Mouse (Mus musculus) frontal cortex, postnatal 36 days (tissue): ENCODE measurements around the gene Sv2c.
"Not testable (repeated sequence)": the region's sequence is repeated elsewhere in the genome, so short reads cannot be mapped to it uniquely, and the experiment has no call there.

Experiments
- DNase-seq, 2 experiments: peaks; one replicate each; pipeline ENCODE4 v3.0.0; 2022; ENCODE audit warnings: low spot score in 2 of 2

Gene Sv2c

DNA sequence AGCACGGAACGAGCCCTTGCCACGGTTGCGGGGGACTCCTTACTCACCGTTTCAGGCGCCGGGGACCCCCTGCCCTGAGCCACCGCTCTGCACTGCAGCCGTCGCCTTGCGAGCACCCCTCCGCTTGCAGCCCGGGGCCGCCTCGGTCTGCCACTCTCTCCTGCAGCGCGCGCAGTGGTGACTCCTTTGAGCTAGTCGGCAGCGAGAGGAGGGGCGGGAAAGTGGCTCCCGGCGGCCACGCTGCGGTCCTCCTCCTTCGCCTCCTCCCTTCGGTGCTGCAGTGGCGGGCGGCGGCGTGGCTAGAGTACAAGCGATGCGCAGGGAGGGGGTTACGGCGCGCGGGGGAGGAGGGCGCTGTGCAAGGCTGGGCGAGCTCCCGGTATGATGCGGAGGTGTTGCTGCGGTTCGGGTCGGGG is at the start of gene Sv2c:
Gene Sv2c, minus strand, starts transcription at position 177 of the 416 bp plus-strand sequence.
- peak; percentile 56 to 66 for DNase-seq

DNA sequence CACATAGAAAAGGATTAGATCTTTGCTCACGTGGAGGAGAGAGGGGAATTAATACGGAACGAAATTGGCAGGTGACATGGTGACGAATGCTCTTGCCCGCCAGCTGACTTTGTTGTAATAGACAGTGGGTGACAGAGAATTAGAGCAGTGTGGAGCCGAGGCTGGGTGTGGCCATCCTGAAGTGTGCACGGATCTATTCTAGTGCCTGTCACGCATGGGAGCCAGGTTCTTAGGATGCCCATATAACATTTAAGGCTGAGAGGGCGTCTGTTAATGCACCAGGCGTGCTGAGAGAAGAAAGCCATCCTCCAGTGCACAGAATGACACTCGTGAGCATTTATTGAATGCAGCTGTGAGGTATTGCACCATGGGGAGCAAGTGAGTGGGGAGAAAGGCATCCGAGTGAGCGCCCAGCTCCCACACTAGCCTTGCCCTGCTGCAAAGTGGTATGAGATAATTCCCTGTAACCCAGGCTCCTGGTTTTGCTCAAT is 48.3 kb upstream of the Sv2c start:
- no peak for DNase-seq

DNA sequence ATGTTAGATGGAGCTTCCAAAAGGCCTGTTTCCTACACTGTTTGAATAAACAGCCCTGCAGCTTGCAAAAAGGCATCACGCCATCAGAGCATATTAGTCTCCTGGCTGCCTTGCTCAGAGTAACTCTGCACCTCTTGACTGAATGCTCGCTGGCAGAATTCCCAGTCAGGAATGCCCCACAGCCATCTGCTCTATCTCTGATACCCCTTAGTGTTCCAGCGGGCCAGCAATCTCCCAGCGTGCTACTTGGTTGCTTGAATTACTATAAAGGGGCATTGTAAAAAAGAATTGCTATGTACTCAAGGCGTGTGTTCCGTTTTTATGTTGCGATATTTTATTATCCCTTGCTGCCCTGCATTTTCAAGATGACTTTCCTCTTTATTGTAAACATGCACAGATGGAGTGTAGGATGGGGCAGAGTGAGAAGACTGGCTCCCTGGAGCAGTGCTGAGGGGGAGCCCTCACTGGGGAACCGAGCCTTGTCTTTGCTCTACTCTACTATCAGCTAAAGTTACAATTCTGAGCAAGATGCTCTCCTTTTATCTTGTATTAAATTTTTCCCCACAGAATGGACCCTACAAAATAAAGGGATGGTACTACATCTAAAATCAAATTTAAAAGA is 43.3 kb upstream of the Sv2c start:
- peak; percentile 59 to 66 for DNase-seq

DNA sequence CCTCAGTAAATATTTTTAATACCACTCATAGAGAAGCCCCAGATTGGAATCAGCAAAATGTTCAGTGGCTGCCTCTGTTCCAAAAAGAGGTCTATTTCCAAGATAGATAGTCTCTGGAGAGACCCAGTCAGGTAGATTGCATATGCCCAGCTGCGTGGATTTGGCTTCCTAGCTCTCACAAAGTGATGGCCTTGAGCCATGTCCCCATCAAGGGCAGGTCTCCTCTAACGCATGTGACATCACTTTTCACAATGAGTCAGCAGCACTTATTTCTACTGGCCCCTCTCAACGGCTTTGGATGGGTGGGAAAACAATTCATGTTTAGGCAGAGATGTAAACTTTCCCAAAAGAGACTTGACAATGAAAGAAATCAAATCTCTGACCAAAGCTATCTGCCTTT is 41.3 kb upstream of the Sv2c start:
- DNase-seq: no peak

DNA sequence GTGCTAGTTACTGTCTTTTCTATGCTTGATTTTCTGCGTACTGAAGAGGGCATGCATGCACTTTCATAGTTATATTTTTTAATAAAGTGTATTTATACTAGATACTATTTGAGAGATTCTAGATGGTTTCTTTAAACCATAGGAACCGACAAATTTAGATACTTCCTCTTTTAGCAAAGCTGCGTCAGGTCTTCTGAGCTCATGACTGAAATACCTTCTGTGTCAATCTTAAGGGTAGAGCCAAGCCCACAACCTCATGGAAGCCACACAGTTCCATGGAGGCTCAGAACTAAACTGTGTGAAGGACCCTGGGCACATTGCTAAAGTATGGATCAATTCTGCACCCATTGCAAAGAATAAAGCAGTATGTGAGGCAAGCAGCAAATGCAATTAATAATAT is 39.9 kb upstream of the Sv2c start:
- DNase-seq: no peak

DNA sequence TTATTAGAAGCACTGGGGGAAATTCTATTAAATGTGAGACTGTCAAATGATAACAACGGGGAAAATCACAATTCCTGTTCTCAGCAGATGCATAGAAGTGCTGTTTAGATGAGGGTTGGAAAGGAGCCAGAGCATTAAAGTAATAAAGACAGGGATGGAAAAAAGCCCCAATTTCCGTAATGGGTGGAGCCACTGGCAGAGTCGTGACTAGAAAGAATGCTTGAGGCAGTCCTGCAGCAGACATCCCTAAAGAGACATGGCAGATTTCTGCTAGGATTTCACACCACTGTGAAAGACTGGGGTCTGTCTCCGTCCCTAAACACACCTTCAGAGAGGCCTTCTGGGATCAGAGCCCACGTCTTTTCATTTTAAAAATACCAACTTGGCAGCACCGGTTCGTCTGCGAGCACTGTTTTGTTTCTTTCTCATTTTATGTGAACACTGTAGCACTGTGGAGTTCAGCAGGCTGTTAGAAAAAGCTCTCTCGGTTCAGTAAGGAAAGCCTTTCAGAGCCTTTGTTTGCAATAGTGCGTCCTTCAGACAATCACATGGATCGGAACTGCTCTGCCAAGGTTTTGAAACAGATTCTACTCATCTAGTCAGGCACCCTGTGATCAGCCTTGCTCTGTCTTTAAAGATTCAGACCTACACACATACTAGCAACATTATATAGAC is 36.8 kb upstream of the Sv2c start:
- peak in 1 of 2 experiments; percentile 8 for DNase-seq

DNA sequence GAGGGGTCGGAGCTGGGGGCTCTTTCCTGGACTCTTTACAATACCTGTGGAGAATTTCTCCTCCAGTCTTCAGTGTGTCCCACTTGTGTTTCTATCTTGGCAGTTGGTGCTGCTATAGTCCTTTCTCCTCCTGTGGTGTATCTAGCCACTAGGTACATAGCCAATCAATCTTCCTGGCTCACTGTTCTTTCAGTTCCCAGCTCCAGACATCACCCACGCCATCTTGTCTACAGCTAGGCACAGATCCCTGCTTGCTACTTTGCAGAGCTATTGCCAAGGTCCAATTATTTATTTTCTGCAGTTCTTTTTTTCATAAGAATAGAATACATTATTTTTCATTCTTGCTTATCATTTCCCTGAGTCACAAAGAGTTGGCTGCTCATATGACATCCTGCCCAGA is 34.2 kb upstream of the Sv2c start:
- no peak for DNase-seq

DNA sequence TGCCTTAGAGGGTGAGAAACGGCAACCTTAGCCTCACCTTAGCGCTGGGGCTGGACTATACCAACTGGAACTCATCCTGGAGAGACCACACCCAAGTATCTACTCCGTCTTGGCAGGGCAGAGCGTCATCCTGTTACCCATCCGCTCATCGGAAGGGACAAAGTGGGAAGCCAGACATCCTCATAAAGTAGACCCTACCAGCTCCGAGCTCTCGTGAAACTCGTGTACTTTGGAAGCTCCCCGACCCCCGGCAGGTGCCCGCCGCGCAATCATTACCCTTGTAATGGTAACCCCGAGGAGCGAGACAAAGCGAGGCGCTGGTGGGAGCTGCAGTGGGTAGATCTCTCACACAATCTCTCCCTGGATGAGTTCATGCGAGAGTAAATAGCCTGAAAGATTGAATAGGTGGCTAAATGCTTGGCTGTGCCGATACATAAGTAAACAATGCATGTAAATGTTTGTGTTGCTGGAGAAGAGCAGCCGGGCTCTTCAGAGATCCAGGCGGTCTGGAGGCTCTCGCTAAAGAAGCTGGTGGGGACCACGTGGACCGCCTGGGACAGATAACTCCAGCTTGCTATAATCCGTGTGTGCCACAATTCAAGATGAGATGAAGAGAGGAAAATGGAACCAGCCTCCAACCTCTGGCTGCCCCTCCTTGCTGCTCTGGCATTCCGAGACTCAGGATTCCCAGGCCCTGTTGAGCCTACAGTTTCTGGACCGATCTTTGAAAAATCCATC is 1.2 kb upstream of the Sv2c start:
- DNase-seq: peak; percentile 10 to 21

DNA sequence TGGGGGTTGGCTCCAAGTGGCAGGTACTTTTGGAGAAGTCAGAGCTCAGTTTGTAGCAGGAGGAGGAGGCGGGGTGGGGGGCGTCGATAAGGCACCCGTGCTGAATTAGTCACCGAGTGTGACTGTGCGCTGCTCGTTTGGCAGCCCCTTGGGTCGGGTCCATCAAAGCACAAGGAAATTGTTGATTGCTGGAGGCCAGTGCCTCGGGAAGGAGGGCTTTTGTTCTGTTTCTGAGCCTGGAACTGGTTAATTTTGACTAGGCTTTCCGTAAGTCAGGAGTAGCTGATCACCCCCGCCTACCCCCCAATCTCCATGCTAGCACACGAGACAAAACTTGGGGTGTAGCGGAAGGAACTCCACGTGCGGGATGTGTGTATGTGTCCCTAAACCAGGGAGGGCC is 456 bp upstream of the Sv2c start:
- DNase-seq: peak; percentile 9 to 31

DNA sequence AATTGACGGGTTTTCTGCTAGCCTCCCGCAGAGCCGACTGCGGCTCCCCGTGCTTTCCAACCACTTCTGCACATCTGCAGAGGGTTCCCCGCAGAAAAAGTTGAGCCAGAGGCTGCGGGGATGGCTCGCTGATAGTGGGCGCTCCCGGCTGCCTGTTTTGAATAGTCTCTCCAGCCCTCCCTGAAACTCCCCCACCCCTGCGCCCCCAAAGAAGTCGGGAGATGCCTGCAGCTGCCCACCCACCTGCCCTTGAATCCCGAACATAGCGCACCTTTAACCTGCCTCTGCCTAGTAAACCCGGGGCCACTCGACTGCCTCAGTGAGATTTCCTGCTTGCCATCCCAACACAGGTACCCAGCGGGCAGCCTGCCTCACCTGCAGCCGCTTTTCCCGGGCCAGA is 466 bp downstream of the Sv2c start:
- DNase-seq: no peak

DNA sequence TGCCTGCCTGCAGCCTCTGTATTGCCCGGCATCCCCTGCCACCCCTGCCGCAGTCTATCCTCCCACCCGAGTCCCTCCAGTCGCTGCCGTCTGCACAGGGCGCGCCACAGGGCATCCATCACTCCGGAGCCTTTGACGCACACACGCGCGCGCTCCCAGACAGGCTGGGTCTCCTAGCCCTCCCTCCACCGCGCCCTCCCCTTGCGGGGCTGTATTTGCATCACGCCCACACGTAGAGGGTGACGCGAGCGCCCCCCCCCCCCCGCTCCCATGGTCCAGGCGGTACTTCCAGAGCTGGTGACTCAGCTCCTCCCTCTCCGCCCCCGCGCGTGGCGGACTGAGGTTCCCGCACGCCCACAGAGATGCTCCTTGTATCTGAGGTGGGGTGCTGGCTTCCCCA is 1.3 kb downstream of the Sv2c start:
- peak; percentile 32 to 60 for DNase-seq

DNA sequence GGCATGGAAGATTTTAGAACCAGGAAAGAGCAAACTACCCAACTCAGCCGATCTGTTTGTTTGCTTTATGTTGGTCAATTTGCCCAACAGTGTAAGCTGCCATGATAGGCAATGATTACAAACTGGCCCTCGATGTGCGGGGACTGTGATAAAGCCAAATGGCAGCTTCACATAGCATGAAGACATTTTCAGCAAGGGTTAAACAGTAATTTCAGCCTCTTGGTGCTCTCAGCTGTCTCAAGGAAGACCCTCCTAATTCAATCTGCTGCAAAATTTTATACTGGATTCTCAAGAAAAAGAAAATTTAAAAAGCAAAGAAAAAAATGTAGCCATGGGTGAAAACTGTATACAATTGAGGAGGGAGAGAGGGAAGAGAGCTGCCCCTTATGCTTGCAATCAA is 3.3 kb downstream of the Sv2c start:
- no peak for DNase-seq

DNA sequence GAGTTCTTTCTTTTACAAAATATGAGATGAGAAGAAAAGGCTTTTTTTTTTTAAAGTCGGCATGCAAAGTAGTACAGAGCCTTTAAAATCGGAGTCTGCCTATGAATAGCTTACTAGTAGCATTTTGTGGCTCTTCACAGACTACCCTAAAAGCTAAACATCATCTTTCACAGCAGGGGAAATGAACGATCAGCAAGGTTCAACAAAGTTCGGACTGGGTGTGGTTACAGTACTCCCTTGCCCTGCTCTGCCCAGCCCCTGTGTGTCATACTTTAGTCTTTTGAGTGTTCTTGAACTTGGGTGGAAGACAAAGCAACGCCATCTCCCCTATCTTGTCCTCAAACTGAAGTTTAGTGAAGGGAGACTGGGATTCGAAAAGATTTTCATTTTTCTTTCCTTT is 5.7 kb downstream of the Sv2c start:
- DNase-seq: no peak

DNA sequence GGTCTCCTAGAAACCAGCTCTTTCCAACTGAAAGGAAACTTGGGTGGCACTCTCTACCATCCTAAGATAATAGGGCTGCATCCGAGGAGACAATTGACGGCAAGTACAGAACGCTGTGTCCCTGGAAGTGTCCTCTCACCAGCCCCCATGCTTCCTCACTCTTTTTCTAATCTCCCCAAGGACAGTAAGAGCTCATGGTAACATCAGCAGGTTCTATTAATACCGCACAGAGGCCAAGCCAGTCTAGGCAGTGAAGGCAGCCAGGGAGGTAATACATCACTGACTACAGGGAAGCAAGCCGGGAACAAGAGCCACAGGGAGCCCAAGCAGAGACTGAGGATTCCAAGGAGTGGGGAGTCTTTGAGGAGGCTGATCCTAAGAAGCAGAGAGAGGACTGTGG is 7.4 kb downstream of the Sv2c start:
- no peak for DNase-seq

DNA sequence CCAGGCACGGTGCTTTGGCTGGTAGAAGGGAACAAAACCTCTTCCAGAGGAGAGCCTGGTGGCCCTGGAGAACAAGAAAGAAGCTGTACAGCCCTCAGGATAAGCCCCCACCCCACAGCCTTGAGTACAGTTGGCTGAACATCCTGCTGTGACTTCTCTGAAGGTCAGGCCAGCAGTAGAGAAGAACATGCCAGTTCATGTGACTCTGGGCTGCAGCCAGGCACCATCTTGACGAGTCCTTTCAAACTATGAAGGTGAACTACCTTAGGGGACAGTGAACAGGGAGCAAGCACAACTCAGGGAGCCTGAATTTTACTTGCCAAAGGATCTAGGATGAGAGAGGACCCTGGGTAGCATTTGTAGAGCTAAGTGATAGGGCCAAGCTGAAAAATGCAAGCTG is 19.7 kb downstream of the Sv2c start:
- DNase-seq: no peak

DNA sequence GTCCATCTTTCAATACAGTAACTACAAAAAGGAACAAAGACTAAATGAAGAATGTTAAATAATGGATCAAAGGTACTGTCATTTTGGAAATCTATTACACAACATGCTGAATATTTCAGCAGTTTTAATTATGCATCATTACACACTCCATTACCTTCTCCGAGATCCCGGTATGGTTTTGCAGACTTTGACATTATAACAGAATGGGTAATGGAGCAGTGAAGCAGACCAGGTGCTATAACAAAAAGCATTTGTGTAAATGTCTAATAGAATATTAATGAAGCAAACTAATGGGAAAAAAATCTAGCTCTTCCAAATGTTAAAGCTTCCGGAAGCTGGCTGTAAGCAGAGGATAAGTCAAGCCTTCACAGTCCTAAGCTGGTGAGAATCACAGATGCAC is 21.6 kb downstream of the Sv2c start:
- DNase-seq: no peak

DNA sequence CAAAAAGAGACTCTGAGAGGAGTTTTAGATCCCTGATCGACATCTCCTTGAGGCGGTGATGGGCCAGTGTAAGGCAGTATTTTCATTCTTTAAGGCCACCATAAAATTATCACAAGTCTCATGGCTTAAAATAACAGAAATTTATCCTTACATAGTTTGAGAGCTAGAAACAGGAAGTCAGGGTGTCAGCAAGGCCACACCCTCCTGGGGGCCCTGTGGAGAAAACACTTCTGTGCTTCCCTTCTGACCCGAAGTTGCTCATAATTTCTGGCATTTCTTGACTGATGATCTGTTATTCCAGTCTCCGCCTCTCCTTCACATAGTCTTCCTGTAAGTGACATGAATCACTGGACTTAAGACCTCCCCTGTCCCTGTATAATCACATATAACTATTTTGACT is 26.0 kb downstream of the Sv2c start:
- DNase-seq: no peak

DNA sequence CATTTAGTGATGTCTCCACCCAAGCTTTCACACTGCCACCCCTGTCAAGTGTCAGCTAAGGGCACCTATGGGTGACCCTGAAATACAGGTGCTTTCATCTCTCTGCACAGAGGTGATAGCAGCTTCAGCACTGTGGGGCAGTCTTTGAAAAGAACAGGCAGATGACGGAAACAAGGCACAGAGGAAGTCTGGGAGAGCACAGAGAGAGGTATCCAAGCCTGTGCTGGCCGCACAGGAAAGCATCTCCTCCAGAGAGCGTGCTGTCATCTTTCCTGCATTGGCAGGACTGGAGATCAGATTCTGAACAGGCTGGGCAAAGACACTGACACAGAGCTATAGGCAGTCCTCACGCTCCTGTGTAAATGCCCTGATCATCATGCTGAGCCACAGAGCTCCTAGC is 41.4 kb downstream of the Sv2c start:
- DNase-seq: no peak

DNA sequence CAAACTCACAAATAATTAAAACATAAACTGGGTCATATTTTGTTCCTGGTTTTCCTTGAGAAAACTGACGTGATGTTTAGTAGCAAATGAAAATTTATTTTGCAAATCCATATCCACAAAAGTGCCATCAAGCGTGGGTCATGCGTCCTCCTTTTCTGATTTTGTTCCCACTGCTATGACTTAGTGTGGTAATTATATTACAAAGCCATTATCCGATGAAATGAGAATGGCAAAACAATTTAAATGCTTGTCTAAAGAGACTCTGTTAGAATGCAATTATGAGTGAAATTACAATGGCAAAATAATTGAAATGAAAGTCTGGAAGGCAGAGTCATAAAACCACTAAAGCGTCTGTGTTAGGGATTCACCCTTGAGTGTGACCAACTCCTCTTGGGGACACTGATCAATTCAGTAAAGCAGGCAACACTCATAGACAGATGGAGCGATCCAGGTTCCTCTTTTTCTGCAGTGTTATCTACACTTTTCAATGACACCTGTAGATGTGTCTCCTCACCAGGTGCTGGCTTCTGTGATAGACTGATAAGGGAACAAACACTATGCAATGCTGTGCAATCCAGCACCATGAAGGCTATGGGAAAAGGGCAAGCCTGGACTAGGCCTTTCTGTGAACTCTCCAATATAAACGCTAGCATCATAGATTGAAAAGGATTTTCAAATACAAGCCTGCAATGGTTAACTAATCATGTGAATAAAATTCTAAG is 46.6 kb downstream of the Sv2c start:
- no peak for DNase-seq

DNA sequence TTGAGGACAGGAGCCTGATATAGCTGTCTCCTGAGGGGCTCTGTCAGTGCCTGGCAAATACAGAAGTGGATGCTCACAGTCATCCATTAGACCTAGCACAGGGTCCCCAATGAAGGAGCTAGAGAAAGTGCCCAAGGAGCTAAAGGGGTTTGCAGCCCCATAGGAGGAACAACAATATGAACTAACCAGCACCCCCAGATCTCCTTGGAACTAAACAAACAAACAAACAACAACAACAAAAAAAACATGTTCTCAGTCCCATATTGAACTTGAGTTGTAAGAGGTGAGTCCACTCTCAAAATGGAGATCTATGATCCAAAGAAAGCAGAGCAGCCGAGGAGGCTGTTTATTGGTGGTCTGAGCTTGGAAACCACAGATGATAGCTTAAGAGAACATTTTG is 50.6 kb downstream of the Sv2c start, which contains the start of gene Gm17190:
Gene Gm17190, plus strand, starts transcription at position 301 of the 400 bp plus-strand sequence.
- not testable (repeated sequence) for DNase-seq

DNA sequence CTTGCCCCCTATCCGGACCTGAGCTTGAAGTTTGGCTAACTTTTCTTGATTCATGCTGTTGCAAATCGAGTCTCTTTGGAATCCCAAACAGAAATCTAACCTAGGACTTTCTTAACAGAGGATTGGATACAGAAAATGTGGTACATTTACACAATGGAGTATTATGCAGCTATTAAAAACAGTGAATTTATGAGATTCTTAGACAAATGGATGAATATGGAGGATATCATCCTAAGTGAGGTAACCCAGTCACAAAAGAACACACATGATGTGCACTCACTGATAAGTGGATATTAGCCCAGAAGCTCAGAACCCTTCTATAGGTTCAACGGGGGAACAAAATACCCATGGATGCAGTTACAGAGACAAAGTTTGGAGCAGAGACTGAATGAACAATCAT is 51.1 kb downstream of the Sv2c start, which contains the start of gene Gm20075:
Gene Gm20075, minus strand, starts transcription at position 101 of the 400 bp plus-strand sequence.
- DNase-seq: not testable (repeated sequence)

DNA sequence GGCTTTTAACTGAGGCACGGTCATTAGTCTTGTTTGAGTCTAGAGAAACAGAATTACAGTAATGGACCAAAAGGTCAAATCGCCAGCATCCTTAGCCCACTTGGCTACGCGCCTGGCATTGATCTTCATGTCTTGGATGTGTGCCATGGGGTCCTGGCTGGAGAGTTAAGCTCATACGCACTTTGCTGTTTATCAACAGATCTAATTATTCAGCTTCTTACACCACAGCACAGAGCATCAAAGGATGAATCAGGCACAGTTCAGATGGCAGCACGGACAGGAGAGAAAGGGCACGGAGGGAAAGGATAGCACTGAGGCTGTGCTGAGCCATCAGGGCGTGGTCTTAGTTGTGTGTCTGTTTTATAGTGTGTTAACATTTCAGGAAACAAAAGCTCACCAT is 58.8 kb downstream of the Sv2c start:
- no peak for DNase-seq
